Mouse (Mus musculus): ENCODE results near the gene Dek. TPM values are rescaled to one million over a fixed set of nuclear protein-coding genes. Genes with fewer than 3 reads are reported as not detected.

Dek gene
- polyA plus RNA-seq, 1 experiment from 2014 or later: 143 TPM

Other genes starting within 250 kb of the Dek start
- 5.3 and 7.0 TPM in 2 replicates for gene Kif13a, start 176.3 kb downstream of the Dek start, polyA plus RNA-seq (2015; fragmentation: Nextera tagmentation; extraction: Ambion mirVana)
- 14.9 and 15.3 TPM in 2 replicates for gene Nhlrc1, start 91.4 kb downstream of the Dek start, polyA plus RNA-seq (2015; fragmentation: Nextera tagmentation; extraction: Ambion mirVana)
- gene Kdm1b, start 62.7 kb downstream of the Dek start, polyA plus RNA-seq (2015; fragmentation: Nextera tagmentation; extraction: Ambion mirVana): 24.7 and 28.1 TPM in 2 replicates
- gene Tpmt, start 61.5 kb downstream of the Dek start, polyA plus RNA-seq (2015; fragmentation: Nextera tagmentation; extraction: Ambion mirVana): 18.9 and 24.2 TPM in 2 replicates
- gene Rnf144b, start 16.5 kb upstream of the Dek start, polyA plus RNA-seq (2015; fragmentation: Nextera tagmentation; extraction: Ambion mirVana): 0.62 and 0.71 TPM in 2 replicates

Data from forebrain, embryonic 16.5 days (tissue).